In the genomic region with DNA sequence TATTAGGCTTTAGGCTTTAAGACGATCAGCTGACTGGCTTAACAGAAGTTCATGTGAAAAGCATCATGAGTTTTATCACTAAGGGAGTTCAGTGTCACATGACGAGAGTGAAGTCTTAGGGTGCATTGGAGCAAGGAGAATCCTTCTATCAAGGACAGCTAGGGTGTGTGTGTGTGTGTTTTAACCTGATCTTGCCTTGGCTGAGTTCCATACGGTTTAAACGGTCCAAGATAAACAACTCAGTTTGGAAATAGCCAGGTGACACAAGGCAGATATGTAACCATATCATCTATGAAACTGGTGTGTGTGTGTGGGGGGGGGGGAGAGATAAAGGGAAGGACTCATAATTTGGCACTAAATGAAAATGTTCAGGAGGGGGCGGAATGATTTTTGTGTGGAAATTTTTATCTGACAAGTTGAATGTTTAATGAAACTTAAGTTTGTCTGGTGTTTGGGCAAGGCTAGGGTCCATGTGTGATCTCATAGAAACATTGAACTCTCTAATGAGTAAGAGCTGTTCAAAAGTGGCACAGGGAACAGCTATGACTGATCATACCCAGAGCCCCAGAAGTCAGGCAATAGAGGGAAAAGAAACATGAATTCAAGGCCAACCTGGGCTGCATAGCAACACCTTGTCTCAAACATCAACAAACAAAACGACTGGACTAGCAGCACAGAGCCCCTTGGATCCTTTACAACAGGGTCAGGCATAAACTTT, we compare ENCODE assay signal across 15 mouse cellular contexts.
DNase-seq lines count a peak whose midpoint lies in the region; ATAC-seq and TF ChIP-seq lines count a peak whose summit lies in the region.
"Had no signal": no experiment of that assay in that cellular context is flagged by ENCODE, and none has a peak within 500 bp of the region (broad histone marks: within the 10 kb centered on the region; RNA-seq: fewer than 3 reads in every experiment).

No protein-coding gene starts in this region.

- WGBS in heart, embryonic 11.5 days (ENCODE audit: insufficient replicate concordance) = 58% methylated on average over 6 of the region's 6 CpGs
- 23% methylated on average over 6 of the region's 6 CpGs for WGBS in liver, embryonic 15.5 days (ENCODE audit: insufficient replicate concordance)
- WGBS in stomach, postnatal 0 days = 36% methylated on average over 6 of the region's 6 CpGs
- 79% methylated on average over 6 of the region's 6 CpGs for WGBS in midbrain, postnatal 0 days
- 81% methylated on average over 6 of the region's 6 CpGs for WGBS in forebrain, embryonic 14.5 days

- no peak for TF ChIP-seq CTCF in stomach, postnatal 0 days (IDR thresholded peaks at IDR 0.05; ENCODE audit: low read depth)
- no peak for TF ChIP-seq CTCF in midbrain, postnatal 0 days (IDR thresholded peaks at IDR 0.05)

- no peaks in the 10 kb centered on the region for H3K27me3 ChIP-seq in heart, embryonic 11.5 days (ENCODE audit: control insufficient read depth, insufficient read depth, low read length)
- 0 out of 2 replicates have a peak, but pooled peaks cover 4% of the 10 kb centered on the region for H3K27me3 ChIP-seq in liver, embryonic 15.5 days
- no peaks in the 10 kb centered on the region for H3K27me3 ChIP-seq in stomach, postnatal 0 days (ENCODE audit: control insufficient read depth, insufficient read depth, low read length)
- H3K27me3 ChIP-seq in midbrain, postnatal 0 days (ENCODE audit: insufficient read depth, low read length) = no peaks in the 10 kb centered on the region
- no peaks in the 10 kb centered on the region for H3K27me3 ChIP-seq in forebrain, embryonic 14.5 days (replicated peaks; ENCODE audit: control insufficient read depth, insufficient read depth, low read length)
- H3K27me3 ChIP-seq: forebrain, embryonic 12.5 days; midbrain, embryonic 13.5 days had no signal

- H3K36me3 ChIP-seq in heart, embryonic 11.5 days (ENCODE audit: control insufficient read depth, insufficient read depth, low read length) = no peaks in the 10 kb centered on the region
- no peaks in the 10 kb centered on the region for H3K36me3 ChIP-seq in liver, embryonic 15.5 days (replicated peaks)
- no peaks in the 10 kb centered on the region for H3K36me3 ChIP-seq in stomach, postnatal 0 days (ENCODE audit: control insufficient read depth, insufficient read depth, low read length)
- no peaks in the 10 kb centered on the region for H3K36me3 ChIP-seq in midbrain, postnatal 0 days (ENCODE audit: insufficient read depth, low read length)
- no peaks in the 10 kb centered on the region for H3K36me3 ChIP-seq in forebrain, embryonic 14.5 days (ENCODE audit: control insufficient read depth, insufficient read depth, low read length)
- H3K36me3 ChIP-seq: forebrain, embryonic 12.5 days; midbrain, embryonic 13.5 days had no signal

- no peak overlapping the region for H3K4me3 ChIP-seq in heart, embryonic 11.5 days (ENCODE audit: low read depth, low read length)
- H3K4me3 ChIP-seq in liver, embryonic 15.5 days (replicated peaks) = no peak overlapping the region
- H3K4me3 ChIP-seq in stomach, postnatal 0 days (ENCODE audit: low read depth, low read length) = no peak overlapping the region
- no peak overlapping the region for H3K4me3 ChIP-seq in midbrain, postnatal 0 days (ENCODE audit: low read depth, low read length)
- no peak overlapping the region for H3K4me3 ChIP-seq in forebrain, embryonic 14.5 days (ENCODE audit: low read depth, low read length)
- H3K4me3 ChIP-seq: forebrain, embryonic 12.5 days; midbrain, embryonic 13.5 days had no signal

- peak; percentile 50; the same call in 1 of the 2 replicates for ATAC-seq in heart, embryonic 11.5 days (replicated peaks; ENCODE audit: insufficient number of reproducible peaks, low FRiP score, low TSS enrichment)
- peak; percentile 97 for ATAC-seq in liver, embryonic 15.5 days (ENCODE audit: insufficient read depth)
- ATAC-seq in stomach, postnatal 0 days (ENCODE audit: low FRiP score, low TSS enrichment) = peak; percentile 50; the same call in 1 of the 2 replicates
- no peak for ATAC-seq in midbrain, postnatal 0 days (ENCODE audit: low FRiP score)
- no peak for ATAC-seq in forebrain, embryonic 14.5 days
- ATAC-seq: midbrain, embryonic 13.5 days had no signal

- no peaks in the 10 kb centered on the region for H3K9me3 ChIP-seq in heart, embryonic 11.5 days (replicated peaks; ENCODE audit: control insufficient read depth, low read length)
- H3K9me3 ChIP-seq in liver, embryonic 15.5 days (replicated peaks) = no peaks in the 10 kb centered on the region
- no peaks in the 10 kb centered on the region for H3K9me3 ChIP-seq in stomach, postnatal 0 days (ENCODE audit: control insufficient read depth, low read length)
- H3K9me3 ChIP-seq in midbrain, postnatal 0 days (ENCODE audit: low read length) = no peaks in the 10 kb centered on the region
- H3K9me3 ChIP-seq in forebrain, embryonic 14.5 days (replicated peaks; ENCODE audit: control insufficient read depth, low read length) = no peaks in the 10 kb centered on the region
- H3K9me3 ChIP-seq: forebrain, embryonic 12.5 days; midbrain, embryonic 13.5 days had no signal

- no peak overlapping the region for H3K9ac ChIP-seq in heart, embryonic 11.5 days (ENCODE audit: low read depth, low read length)
- peak overlapping the region; percentile 37; the same call in 1 of the 2 replicates for H3K9ac ChIP-seq in liver, embryonic 15.5 days
- H3K9ac ChIP-seq in stomach, postnatal 0 days (ENCODE audit: low read length) = no peak overlapping the region
- H3K9ac ChIP-seq in midbrain, postnatal 0 days (replicated peaks; ENCODE audit: low read length, poor library complexity, severe bottlenecking) = no peak overlapping the region
- no peak overlapping the region for H3K9ac ChIP-seq in forebrain, embryonic 14.5 days (ENCODE audit: low read length)
- H3K9ac ChIP-seq: forebrain, embryonic 12.5 days; hindbrain, embryonic 14.5 days; midbrain, embryonic 13.5 days had no signal

- TF ChIP-seq EP300 in stomach, postnatal 0 days (optimal IDR thresholded peaks at IDR 0.05) = no peak

- H3K27ac ChIP-seq in heart, embryonic 11.5 days (ENCODE audit: low read depth, low read length) = no peak overlapping the region
- peak overlapping the region; percentile 93 for H3K27ac ChIP-seq in liver, embryonic 15.5 days (replicated peaks)
- H3K27ac ChIP-seq in stomach, postnatal 0 days (replicated peaks) = no peak overlapping the region
- H3K27ac ChIP-seq in midbrain, postnatal 0 days (ENCODE audit: low read depth, low read length) = no peak overlapping the region
- H3K27ac ChIP-seq in forebrain, embryonic 14.5 days (ENCODE audit: low read depth, low read length) = no peak overlapping the region
- H3K27ac ChIP-seq: forebrain, embryonic 12.5 days; hindbrain, embryonic 14.5 days; midbrain, embryonic 13.5 days had no signal

- no peak for DNase-seq in heart, postnatal 36 days
- peak; percentile 46 to 78 for DNase-seq in spleen, postnatal 36 days (ENCODE audit: low spot score in 2 of 2)
- DNase-seq in spleen, adult 18-20 months = no peak
- no peak for DNase-seq in stomach, postnatal 0 days (ENCODE audit: low spot score)
- DNase-seq in midbrain, postnatal 0 days (ENCODE audit: low spot score) = no peak
- no peak for DNase-seq in forebrain, embryonic 14.5 days (ENCODE audit: low spot score)
- DNase-seq: adrenal gland, postnatal 36 days; cerebellum, adult 8-10 months; lung, postnatal 10 days; thymus, postnatal 36 days had no signal

- peaks cover 12% of the 10 kb centered on the region for H3K4me1 ChIP-seq in heart, embryonic 11.5 days (ENCODE audit: control insufficient read depth, insufficient read depth, low read length)
- peaks cover 80% of the 10 kb centered on the region for H3K4me1 ChIP-seq in liver, embryonic 15.5 days (replicated peaks)
- peaks cover 6% of the 10 kb centered on the region for H3K4me1 ChIP-seq in stomach, postnatal 0 days (replicated peaks; ENCODE audit: control insufficient read depth, insufficient read depth)
- H3K4me1 ChIP-seq in midbrain, postnatal 0 days (ENCODE audit: insufficient read depth, low read length) = peaks cover 5% of the 10 kb centered on the region; the same call in 1 of the 2 replicates
- peaks cover 4% of the 10 kb centered on the region; the same call in 1 of the 2 replicates for H3K4me1 ChIP-seq in forebrain, embryonic 14.5 days (ENCODE audit: control insufficient read depth, insufficient read depth, low read length)

- H3K4me2 ChIP-seq in heart, embryonic 11.5 days = no peak overlapping the region
- peak overlapping the region; percentile 49 for H3K4me2 ChIP-seq in liver, embryonic 15.5 days
- H3K4me2 ChIP-seq in stomach, postnatal 0 days (replicated peaks; ENCODE audit: low read depth) = no peak overlapping the region
- no peak overlapping the region for H3K4me2 ChIP-seq in midbrain, postnatal 0 days (ENCODE audit: low read depth, low read length, poor library complexity, severe bottlenecking)
- H3K4me2 ChIP-seq in forebrain, embryonic 14.5 days (ENCODE audit: low read length) = no peak overlapping the region
- H3K4me2 ChIP-seq: forebrain, embryonic 12.5 days; hindbrain, embryonic 14.5 days; midbrain, embryonic 13.5 days had no signal

- intact Hi-C loops in heart, postnatal 36 days (cut with DNase I) = loop anchor here (5.0 kb wide), 1 partner anchor 74 kb away; no protein-coding TSS in a partner anchor

Comparison
In these comparisons a context has a peak if more than half of its experiments do, and no peak if none do; other contexts are left out.
1. DNase-seq: peak in spleen, postnatal 36 days (2 of 2); none in heart, postnatal 36 days (0 of 2), spleen, adult 18-20 months (0 of 2), stomach, postnatal 0 days (single experiment), midbrain, postnatal 0 days (single experiment) and forebrain, embryonic 14.5 days (single experiment).
2. ATAC-seq: peak in heart, embryonic 11.5 days (single experiment), liver, embryonic 15.5 days (single experiment) and stomach, postnatal 0 days (single experiment); none in midbrain, postnatal 0 days (single experiment) and forebrain, embryonic 14.5 days (single experiment).